Mouse (Mus musculus) midbrain, embryonic 14.5 days (tissue): ENCODE data around the gene Ccdc130. TPM values are rescaled to one million over a fixed set of nuclear protein-coding genes. Genes with fewer than 3 reads are reported as not detected.
"Not testable (repeated sequence)": the region's sequence is repeated elsewhere in the genome, so short reads cannot be mapped to it uniquely, and the experiment has no call there.

Experiments used
- ATAC-seq: fragments of 200-750 bp; cut with Nextera tagmentation; 2 replicates; pipeline ENCODE4 v1.8.0; 2017; ENCODE audit warnings: moderate number of reproducible peaks, moderate library complexity; ENCODE audit not compliant: low FRiP score, low TSS enrichment
- DNase-seq: peaks from one replicate; pipeline ENCODE4 v3.0.0-alpha.2; 2015
- H3K27ac ChIP-seq: fragments of 300-500 bp; sonication (generic); replicated peaks from 2 replicates; pipeline ENCODE4 v1.5.1; 2014; ENCODE audit warnings: mild to moderate bottlenecking, low read depth, low read length, moderate library complexity
- H3K27me3 ChIP-seq: fragments of 300-500 bp; sonication (generic); 2 replicates; pipeline ENCODE4 v1.6.1; 2014; ENCODE audit warnings: low read length, control low read depth, mixed read lengths; ENCODE audit not compliant: control insufficient read depth, insufficient read depth
- H3K36me3 ChIP-seq: fragments of 300-500 bp; sonication (generic); 2 replicates; pipeline ENCODE4 v1.6.1; 2014; ENCODE audit warnings: low read length, control low read depth; ENCODE audit not compliant: control insufficient read depth, insufficient read depth
- H3K4me1 ChIP-seq: fragments of 300-500 bp; sonication (generic); 2 replicates; pipeline ENCODE4 v1.6.1; 2014; ENCODE audit warnings: mild to moderate bottlenecking, antibody characterized with exemption, low read length, control low read depth; ENCODE audit not compliant: control insufficient read depth, insufficient read depth
- H3K4me2 ChIP-seq: fragments of 300-500 bp; sonication (generic); 2 replicates; pipeline ENCODE4 v1.6.1; 2014; ENCODE audit warnings: mild to moderate bottlenecking, low read length, moderate library complexity
- H3K4me3 ChIP-seq: fragments of 300-500 bp; sonication (generic); replicated peaks from 2 replicates; pipeline ENCODE4 v1.5.1; 2014; ENCODE audit warnings: low read depth, low read length
- H3K9ac ChIP-seq: fragments of 300-500 bp; sonication (generic); replicated peaks from 2 replicates; pipeline ENCODE4 v1.6.1; 2014; ENCODE audit warnings: mild to moderate bottlenecking, low read length, moderate library complexity
- H3K9me3 ChIP-seq: fragments of 300-500 bp; sonication (generic); 2 replicates; pipeline ENCODE4 v1.6.1; 2016; ENCODE audit warnings: low read length, control low read depth, mixed read lengths; ENCODE audit not compliant: control insufficient read depth
- WGBS: fragments of 180-500 bp; shearing (Covaris S2); extraction: QIAGEN DNeasy Blood & Tissue Kit; methylation state at CpG from one replicate; pipeline ENCODE4 v1.1.7; 2014; 5-methylcytosine and 5-hydroxymethylcytosine counted together
- polyA plus RNA-seq: library from polyadenylated mRNA; unstranded; fragments of >200 nt; fragmentation: Nextera tagmentation; extraction: Ambion mirVana; gene quantifications from 2 replicates; pipeline ENCODE4 v1.2.1, GENCODE M21; 2014

The Ccdc130 gene
- polyA plus RNA-seq = 25.5 and 26.2 TPM in 2 replicates

DNA sequence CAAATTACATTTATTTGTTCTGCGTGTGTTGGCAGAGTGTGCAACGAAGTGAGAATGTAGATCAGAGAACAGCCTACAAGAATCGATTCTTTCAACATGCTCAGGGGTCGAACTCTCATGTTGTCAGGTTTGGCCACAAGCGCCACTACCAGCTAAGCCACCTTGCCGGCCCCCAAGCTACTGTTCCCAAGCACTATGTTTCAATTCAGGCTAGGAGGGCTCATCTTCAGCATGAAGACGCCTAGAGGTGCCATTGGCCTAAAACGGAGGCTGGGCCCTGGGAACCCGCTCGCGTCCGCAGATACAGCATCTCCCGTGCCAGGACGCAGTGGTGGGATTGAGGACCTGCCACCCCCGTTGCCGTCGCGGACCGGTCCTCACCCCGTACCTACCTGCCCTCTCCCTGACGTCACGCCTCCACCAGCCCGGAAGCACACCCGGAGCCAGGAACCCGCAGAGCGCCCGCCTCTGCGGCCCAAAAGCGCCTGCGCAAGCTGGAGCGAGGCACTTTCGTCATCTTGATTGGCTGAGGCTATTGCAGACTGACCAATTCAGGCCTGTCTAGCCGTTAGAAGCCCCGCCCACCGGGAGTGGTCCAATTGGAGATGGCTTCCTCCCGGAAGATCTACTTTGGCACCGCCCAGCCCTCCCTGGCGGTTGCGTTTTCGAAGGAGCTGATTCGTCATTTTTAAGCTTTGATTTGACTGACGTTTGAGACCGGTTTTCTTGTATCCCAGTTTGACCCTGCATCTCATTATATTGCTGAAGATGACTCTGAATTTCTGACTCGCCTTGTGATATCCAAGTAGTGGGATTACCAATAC, at the start of gene Ccdc130:
Gene Ccdc130, minus strand, starts transcription at position 431 of the 824 bp plus-strand sequence.
- H3K4me2 ChIP-seq = peak within 1 kb of the TSS; percentile 94
- H3K9me3 ChIP-seq = no peaks in the 10 kb centered on the region
- H3K36me3 ChIP-seq = peaks cover 24% of the 10 kb centered on the region
- H3K4me1 ChIP-seq = peaks cover 11% of the 10 kb centered on the region
- DNase-seq (peak; percentile 100), ATAC-seq (peak; percentile 99)
- H3K4me3 ChIP-seq = peak within 1 kb of the TSS; percentile 79
- peak within 1 kb of the TSS; percentile 81 for H3K27ac ChIP-seq
- no peaks in the 10 kb centered on the region for H3K27me3 ChIP-seq
- under 1% methylated on average over 44 of the region's 44 CpGs for WGBS
- peak within 1 kb of the TSS; percentile 81 for H3K9ac ChIP-seq

- 70% methylated on average over 3 of the region's 3 CpGs for WGBS
These were observed 38.2 kb upstream of the Ccdc130 start for GRCm38 (mm10) chr8:84308376-84308775.

DNA sequence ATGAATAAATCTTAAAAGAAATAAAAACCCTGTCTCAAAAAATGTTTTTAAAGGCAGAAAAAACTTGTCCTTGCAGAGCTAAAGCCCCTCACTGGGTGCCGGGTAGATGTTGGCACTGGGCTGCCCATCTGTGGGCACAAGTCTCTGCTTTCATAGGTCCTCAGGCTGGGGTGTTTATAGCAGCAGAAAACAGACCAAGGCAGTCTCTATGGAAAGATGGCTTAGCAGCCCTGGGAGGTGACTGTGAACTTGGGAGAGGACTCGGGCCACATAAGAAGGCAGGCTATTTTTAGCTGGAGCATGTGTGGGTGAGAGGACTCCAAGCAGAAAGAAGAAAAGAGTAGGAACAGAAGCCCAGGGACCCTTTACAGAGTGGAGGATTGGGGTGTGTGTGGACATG, 33.8 kb upstream of the Ccdc130 start:
- H3K36me3 ChIP-seq = no peaks in the 10 kb centered on the region
- no peak overlapping the region for H3K9ac ChIP-seq
- no peak overlapping the region for H3K27ac ChIP-seq
- H3K4me1 ChIP-seq = no peaks in the 10 kb centered on the region
- H3K9me3 ChIP-seq = no peaks in the 10 kb centered on the region; the same call in 1 of the 2 replicates
- WGBS = 91% methylated on average over 2 of the region's 2 CpGs
- no peak for DNase-seq
- H3K4me3 ChIP-seq = no peak overlapping the region
- ATAC-seq = no peak
- no peak overlapping the region for H3K4me2 ChIP-seq
- no peaks in the 10 kb centered on the region for H3K27me3 ChIP-seq

More at GRCm38 (mm10) chr8:84308376-84308775, 38.2 kb upstream of the Ccdc130 start:
- H3K4me3 ChIP-seq = no peak overlapping the region
- H3K27ac ChIP-seq = no peak overlapping the region
- H3K9me3 ChIP-seq = no peaks in the 10 kb centered on the region
- H3K36me3 ChIP-seq = no peaks in the 10 kb centered on the region
- no peaks in the 10 kb centered on the region for H3K27me3 ChIP-seq
- no peak overlapping the region for H3K9ac ChIP-seq
- ATAC-seq = no peak
- H3K4me2 ChIP-seq = no peak overlapping the region
- no peaks in the 10 kb centered on the region for H3K4me1 ChIP-seq
- DNase-seq = no peak

- no peak for ATAC-seq
- no peak for DNase-seq
- Histone ChIP-seq H3K27ac (no peak overlapping the region), H3K4me2 (no peak overlapping the region), H3K9me3 (no peaks in the 10 kb centered on the region; the same call in 1 of the 2 replicates), H3K4me1 (no peaks in the 10 kb centered on the region), H3K27me3 (no peaks in the 10 kb centered on the region), H3K4me3 (no peak overlapping the region), H3K9ac (no peak overlapping the region), H3K36me3 (no peaks in the 10 kb centered on the region)
- 63% methylated on average over 5 of the region's 5 CpGs for WGBS
These were observed 27.0 kb upstream of the Ccdc130 start for GRCm38 (mm10) chr8:84297029-84297785.

GRCm38 (mm10) chr8:84291688-84292087, 21.5 kb upstream of the Ccdc130 start:
- no peaks in the 10 kb centered on the region for H3K36me3 ChIP-seq
- DNase-seq (peak; percentile 88), ATAC-seq (no peak)
- WGBS = 24% methylated on average over 8 of the region's 8 CpGs
- H3K4me3 ChIP-seq = no peak overlapping the region
- no peak overlapping the region for H3K9ac ChIP-seq
- H3K9me3 ChIP-seq = no peaks in the 10 kb centered on the region
- H3K4me2 ChIP-seq = no peak overlapping the region
- no peaks in the 10 kb centered on the region for H3K4me1 ChIP-seq
- H3K27ac ChIP-seq = no peak overlapping the region
- H3K27me3 ChIP-seq = no peaks in the 10 kb centered on the region

DNA sequence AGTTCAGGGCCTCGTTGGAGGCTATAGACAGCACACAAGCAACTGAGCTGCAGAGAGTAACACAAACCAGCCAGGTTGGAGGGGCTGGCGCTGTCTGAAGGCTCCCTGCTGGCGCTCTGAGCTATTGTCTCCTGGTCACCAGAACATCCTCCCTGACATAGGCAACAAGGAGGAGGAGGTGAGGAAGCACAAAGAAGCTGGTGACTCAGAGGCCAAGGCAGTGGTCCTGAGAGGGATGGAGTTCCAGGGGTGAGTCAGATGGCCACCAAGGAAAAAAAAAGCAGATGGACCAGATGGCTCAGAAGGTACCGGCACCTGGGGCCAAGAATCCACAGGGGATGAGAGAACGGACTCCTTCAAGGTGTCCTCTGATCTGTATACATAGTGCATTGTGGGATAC, 20.9 kb upstream of the Ccdc130 start:
- Histone ChIP-seq H3K27me3 (no peaks in the 10 kb centered on the region), H3K4me2 (no peak overlapping the region), H3K27ac (no peak overlapping the region), H3K9ac (no peak overlapping the region), H3K4me1 (no peaks in the 10 kb centered on the region), H3K9me3 (no peaks in the 10 kb centered on the region), H3K36me3 (no peaks in the 10 kb centered on the region), H3K4me3 (no peak overlapping the region)
- no peak for ATAC-seq
- 63% methylated on average over 5 of the region's 5 CpGs for WGBS
- no peak for DNase-seq

DNA sequence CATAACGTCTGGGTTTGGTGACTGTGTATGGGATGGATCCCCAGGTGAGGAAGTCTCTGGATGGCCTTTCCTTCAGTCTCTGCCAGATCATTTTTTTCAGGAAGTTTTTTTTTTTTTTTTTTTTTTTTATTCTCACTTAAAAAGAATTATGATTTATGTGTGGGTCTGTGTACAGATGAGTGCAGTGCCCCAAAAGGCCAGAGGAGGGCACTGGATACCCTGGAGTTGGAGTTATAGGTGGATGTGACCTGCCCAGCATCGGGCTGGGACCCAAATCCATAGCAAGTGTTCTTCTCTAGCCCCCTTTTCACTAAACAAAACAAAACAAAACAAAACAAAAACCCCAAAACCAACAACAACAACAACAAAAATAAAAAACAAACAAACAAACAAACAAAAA, 18.7 kb upstream of the Ccdc130 start:
- H3K4me3 ChIP-seq = no peak overlapping the region
- no peaks in the 10 kb centered on the region for H3K4me1 ChIP-seq
- no peaks in the 10 kb centered on the region for H3K9me3 ChIP-seq
- H3K27ac ChIP-seq = no peak overlapping the region
- H3K36me3 ChIP-seq = no peaks in the 10 kb centered on the region
- H3K4me2 ChIP-seq = no peak overlapping the region
- no peaks in the 10 kb centered on the region for H3K27me3 ChIP-seq
- peak; percentile 31 for DNase-seq
- no peak overlapping the region for H3K9ac ChIP-seq
- no peak for ATAC-seq
- WGBS = 55% methylated on average over 2 of the region's 2 CpGs

GRCm38 (mm10) chr8:84285665-84286064, 15.5 kb upstream of the Ccdc130 start:
- H3K9ac ChIP-seq, H3K27ac ChIP-seq, ATAC-seq, H3K27me3 ChIP-seq, H3K36me3 ChIP-seq, H3K4me1 ChIP-seq, H3K9me3 ChIP-seq, H3K4me2 ChIP-seq, H3K4me3 ChIP-seq: not testable (repeated sequence)
- DNase-seq = peak; percentile 43
- 64% methylated on average over 5 of the region's 5 CpGs for WGBS
